Mouse (Mus musculus) liver, postnatal 0 days (tissue): ENCODE measurements around the gene Cfl1. TPM values are rescaled to one million over a fixed set of nuclear protein-coding genes. Genes with fewer than 3 reads are reported as not detected.

Experiments
- ATAC-seq: fragments of 200-750 bp; cut with Nextera tagmentation; 2 replicates; pipeline ENCODE4 v1.8.0; 2017; ENCODE audit warnings: mild to moderate bottlenecking, moderate library complexity
- DNase-seq: peaks from one replicate; pipeline ENCODE4 v3.0.0-alpha.2; 2016
- H3K27ac ChIP-seq: fragments of 300-500 bp; sonication (generic); 2 replicates; pipeline ENCODE4 v1.5.1; 2014; ENCODE audit warnings: antibody characterized with exemption, moderate library complexity, mild to moderate bottlenecking, low read depth
- H3K27me3 ChIP-seq: fragments of 300-500 bp; sonication (generic); 2 replicates; pipeline ENCODE4 v1.6.1; 2014; ENCODE audit warnings: low read length, control low read depth, mixed read lengths; ENCODE audit not compliant: insufficient read depth
- H3K36me3 ChIP-seq: fragments of 300-500 bp; sonication (generic); replicated peaks from 2 replicates; pipeline ENCODE4 v1.6.1; 2014; ENCODE audit warnings: mild to moderate bottlenecking, control low read depth, low read length, moderate library complexity, mixed read lengths; ENCODE audit not compliant: insufficient read depth
- H3K4me1 ChIP-seq: fragments of 300-500 bp; sonication (generic); 2 replicates; pipeline ENCODE4 v1.6.1; 2014; ENCODE audit warnings: antibody characterized with exemption, mild to moderate bottlenecking, control low read depth; ENCODE audit not compliant: insufficient read depth
- H3K4me2 ChIP-seq: fragments of 300-500 bp; sonication (generic); 2 replicates; pipeline ENCODE4 v1.6.1; 2014; ENCODE audit warnings: low read depth, mild to moderate bottlenecking, low read length, moderate library complexity, mixed read lengths
- H3K4me3 ChIP-seq: fragments of 300-500 bp; sonication (generic); 2 replicates; pipeline ENCODE4 v1.5.1; 2014; ENCODE audit warnings: low read depth, low read length
- H3K9ac ChIP-seq: fragments of 300-500 bp; sonication (generic); replicated peaks from 2 replicates; pipeline ENCODE4 v1.6.1; 2014; ENCODE audit warnings: mild to moderate bottlenecking, moderate library complexity
- H3K9me3 ChIP-seq: fragments of 300-500 bp; sonication (generic); 2 replicates; pipeline ENCODE4 v1.6.1; 2016; ENCODE audit warnings: mild to moderate bottlenecking, control low read depth, low read length, mixed read lengths
- CTCF ChIP-seq: sonication (generic); IDR thresholded peaks from 2 replicates; pipeline ENCODE4 v1.5.1; 2016; ENCODE audit warnings: antibody characterized with exemption, low read depth
- EP300 ChIP-seq: IDR thresholded peaks from 2 replicates; pipeline ENCODE4 v1.6.1; 2016; ENCODE audit warnings: antibody characterized with exemption, low read depth, mild to moderate bottlenecking
- WGBS: fragments of 180-500 bp; shearing (Covaris S2); extraction: QIAGEN DNeasy Blood & Tissue Kit; methylation state at CpG from one replicate; pipeline ENCODE4 v1.1.7; 2014; ENCODE audit not compliant: insufficient replicate concordance; 5-methylcytosine and 5-hydroxymethylcytosine counted together
- polyA plus RNA-seq: library from polyadenylated mRNA; unstranded; fragments of >200 nt; fragmentation: Nextera tagmentation; extraction: Ambion mirVana; gene quantifications from 2 replicates; pipeline ENCODE4 v1.2.1, GENCODE M21; 2015

Gene Cfl1
- polyA plus RNA-seq, 1 experiment from 2014 or later = 843 TPM

GRCm38 (mm10) chr19:5472857-5473256 is 17.4 kb upstream of the Cfl1 start:
- 70% methylated on average over 3 of the region's 3 CpGs for WGBS

GRCm38 (mm10) chr19:5473720-5474119 is 16.5 kb upstream of the Cfl1 start, which contains the start of gene Efemp2:
TSS of gene Efemp2 (plus strand) at chr19:5473954.
- peaks cover 23% of the 10 kb centered on the region for H3K27me3 ChIP-seq
- WGBS = 5% methylated on average over 22 of the region's 22 CpGs
- ATAC-seq (peak; percentile 61), DNase-seq (peak; percentile 71)
- peak within 1 kb of the TSS; percentile 45 for H3K4me3 ChIP-seq
- H3K9me3 ChIP-seq = no peaks in the 10 kb centered on the region
- TF ChIP-seq CTCF = no peak
- no peak for TF ChIP-seq EP300
- peak within 1 kb of the TSS; percentile 49 for H3K9ac ChIP-seq
- H3K36me3 ChIP-seq = no peaks in the 10 kb centered on the region
- 0 out of 2 replicates have a peak, but pooled peaks cover 3% of the 10 kb centered on the region for H3K4me1 ChIP-seq
- H3K4me2 ChIP-seq = peak within 1 kb of the TSS; percentile 78
- peak within 1 kb of the TSS; percentile 12; the same call in 1 of the 2 replicates for H3K27ac ChIP-seq

More at GRCm38 (mm10) chr19:5472857-5473256, 17.4 kb upstream of the Cfl1 start:
- ATAC-seq (no peak), DNase-seq (no peak)
- no peak overlapping the region for H3K27ac ChIP-seq
- no peaks in the 10 kb centered on the region for H3K9me3 ChIP-seq
- no peak overlapping the region for H3K4me2 ChIP-seq
- no peak for TF ChIP-seq EP300
- TF ChIP-seq CTCF = peak; percentile 41
- H3K36me3 ChIP-seq = no peaks in the 10 kb centered on the region
- no peak overlapping the region for H3K9ac ChIP-seq
- 0 out of 2 replicates have a peak, but pooled peaks cover 3% of the 10 kb centered on the region for H3K4me1 ChIP-seq
- no peak overlapping the region for H3K4me3 ChIP-seq
- peaks cover 23% of the 10 kb centered on the region for H3K27me3 ChIP-seq

GRCm38 (mm10) chr19:5474281-5475068 is 15.8 kb upstream of the Cfl1 start:
- TF ChIP-seq CTCF (no peak), EP300 (no peak)
- Histone ChIP-seq H3K4me2 (peak overlapping the region; percentile 78), H3K27me3 (peaks cover 23% of the 10 kb centered on the region), H3K4me1 (0 out of 2 replicates have a peak, but pooled peaks cover 3% of the 10 kb centered on the region), H3K9ac (peak overlapping the region; percentile 49), H3K27ac (peak overlapping the region; percentile 12; the same call in 1 of the 2 replicates), H3K4me3 (peak overlapping the region; percentile 45), H3K36me3 (no peaks in the 10 kb centered on the region), H3K9me3 (no peaks in the 10 kb centered on the region)
- DNase-seq (peak; percentile 35), ATAC-seq (peak; percentile 59)
- WGBS = 3% methylated on average over 28 of the region's 68 CpGs

GRCm38 (mm10) chr19:5475069-5475714 is 15.1 kb upstream of the Cfl1 start:
- 0 out of 2 replicates have a peak overlapping the region, but pooled peaks have one; percentile 12 for H3K27ac ChIP-seq
- 41% methylated on average over 13 of the region's 13 CpGs for WGBS
- peak overlapping the region; percentile 78 for H3K4me2 ChIP-seq

GRCm38 (mm10) chr19:5477004-5477667 is 13.1 kb upstream of the Cfl1 start:
- H3K9ac ChIP-seq = no peak overlapping the region
- DNase-seq = no peak

More at GRCm38 (mm10) chr19:5475069-5475714, 15.1 kb upstream of the Cfl1 start:
- Histone ChIP-seq H3K9ac (peak overlapping the region; percentile 49), H3K4me1 (0 out of 2 replicates have a peak, but pooled peaks cover 3% of the 10 kb centered on the region), H3K36me3 (no peaks in the 10 kb centered on the region), H3K27me3 (peaks cover 23% of the 10 kb centered on the region), H3K4me3 (peak overlapping the region; percentile 45), H3K9me3 (no peaks in the 10 kb centered on the region)
- ATAC-seq (peak; percentile 9; the same call in 1 of the 2 replicates), DNase-seq (no peak)
- TF ChIP-seq CTCF (no peak), EP300 (no peak)

More at GRCm38 (mm10) chr19:5477004-5477667, 13.1 kb upstream of the Cfl1 start:
- Histone ChIP-seq H3K27me3 (peaks cover 23% of the 10 kb centered on the region), H3K9me3 (no peaks in the 10 kb centered on the region), H3K4me3 (no peak overlapping the region), H3K27ac (no peak overlapping the region), H3K36me3 (no peaks in the 10 kb centered on the region), H3K4me2 (no peak overlapping the region), H3K4me1 (0 out of 2 replicates have a peak, but pooled peaks cover 3% of the 10 kb centered on the region)
- 73% methylated on average over 10 of the region's 10 CpGs for WGBS
- ATAC-seq = no peak
- TF ChIP-seq EP300 = no peak
- TF ChIP-seq CTCF = no peak
